Mouse (Mus musculus) heart, embryonic 14.5 days (tissue): ENCODE results near the gene Pard3. TPM values are rescaled to one million over a fixed set of nuclear protein-coding genes. Genes with fewer than 3 reads are reported as not detected.

Source experiments
- ATAC-seq: fragments of 200-750 bp; cut with Nextera tagmentation; 2 replicates; pipeline ENCODE4 v1.8.0; 2017; ENCODE audit warnings: low read depth, moderate TSS enrichment; ENCODE audit not compliant: insufficient number of reproducible peaks, insufficient read depth, low FRiP score
- H3K27ac ChIP-seq, 2 experiments: fragments of 200-500 bp in 1 of 2; fragments of 300-500 bp in 1 of 2; sonication (generic) in 1 of 2; replicated peaks in 1 of 2; 2 replicates each; pipeline ENCODE4 v1.5.1; 2012 to 2014; ENCODE audit warnings: low read depth in 2 of 2, low read length in 2 of 2, control low read depth in 1 of 2, mild to moderate bottlenecking in 1 of 2, mixed read lengths in 1 of 2; ENCODE audit not compliant: control insufficient read depth in 1 of 2, insufficient read depth in 1 of 2
- H3K27me3 ChIP-seq: fragments of 300-500 bp; sonication (generic); 2 replicates; pipeline ENCODE4 v1.6.1; 2014; ENCODE audit warnings: mild to moderate bottlenecking, low read length, control low read depth; ENCODE audit not compliant: control insufficient read depth, insufficient read depth
- H3K36me3 ChIP-seq: fragments of 300-500 bp; sonication (generic); 2 replicates; pipeline ENCODE4 v1.6.1; 2014; ENCODE audit warnings: mild to moderate bottlenecking, control low read depth, low read length, mixed read lengths; ENCODE audit not compliant: control insufficient read depth, insufficient read depth
- H3K4me1 ChIP-seq, 2 experiments: fragments of 200-500 bp in 1 of 2; fragments of 300-500 bp in 1 of 2; sonication (generic) in 1 of 2; 2 replicates each; pipeline ENCODE4 v1.6.1; 2012 to 2014; ENCODE audit warnings: low read length in 2 of 2, control low read depth in 1 of 2, mixed read lengths in 1 of 2; ENCODE audit not compliant: control insufficient read depth in 2 of 2, insufficient read depth in 2 of 2
- H3K4me2 ChIP-seq: fragments of 300-500 bp; sonication (generic); 2 replicates; pipeline ENCODE4 v1.6.1; 2014; ENCODE audit warnings: mild to moderate bottlenecking, low read length
- H3K4me3 ChIP-seq, 2 experiments: fragments of 200-500 bp in 1 of 2; fragments of 300-500 bp in 1 of 2; sonication (generic) in 1 of 2; 2 replicates each; pipeline ENCODE4 v1.5.1; 2012 to 2014; ENCODE audit warnings: low read length in 2 of 2, mild to moderate bottlenecking in 2 of 2, control low read depth in 1 of 2, low read depth in 1 of 2, moderate library complexity in 1 of 2; ENCODE audit not compliant: control insufficient read depth in 1 of 2, insufficient read depth in 1 of 2
- H3K9ac ChIP-seq: fragments of 300-500 bp; sonication (generic); 2 replicates; pipeline ENCODE4 v1.6.1; 2014; ENCODE audit warnings: mild to moderate bottlenecking, low read length
- H3K9me3 ChIP-seq: fragments of 300-500 bp; sonication (generic); 2 replicates; pipeline ENCODE4 v1.6.1; 2016; ENCODE audit warnings: low read length, control low read depth; ENCODE audit not compliant: control insufficient read depth
- WGBS: fragments of 180-500 bp; shearing (Covaris S2); extraction: QIAGEN DNeasy Blood & Tissue Kit; methylation state at CpG from one replicate; pipeline ENCODE4 v1.1.7; 2014; 5-methylcytosine and 5-hydroxymethylcytosine counted together
- polyA plus RNA-seq: library from polyadenylated mRNA; unstranded; fragments of >200 nt; fragmentation: Nextera tagmentation; extraction: Ambion mirVana; gene quantifications from 2 replicates; pipeline ENCODE4 v1.2.1, GENCODE M21; 2014

Pard3 gene
- polyA plus RNA-seq, 1 experiment from 2014 or later = 21.2 TPM

DNA sequence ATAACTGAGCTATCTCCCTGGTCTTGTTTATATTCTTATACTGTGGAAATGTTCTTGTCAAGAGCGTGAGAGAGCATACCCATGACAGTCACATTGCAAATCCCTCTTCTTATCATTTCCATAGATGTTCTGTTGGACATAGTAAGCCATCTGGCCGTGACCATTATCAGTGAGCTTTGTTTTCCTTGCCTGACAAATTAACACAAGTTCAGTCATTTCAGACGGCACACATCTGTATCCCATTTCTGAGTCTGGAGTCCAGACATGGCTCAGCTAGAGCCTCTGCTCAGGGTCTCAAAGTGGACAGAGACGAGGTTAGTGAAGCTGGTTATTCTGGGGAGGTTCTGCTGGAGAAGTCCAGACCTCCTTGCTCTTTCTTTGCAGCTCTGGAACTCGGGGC, 523.0 kb downstream of the Pard3 start:
- 0 out of 4 replicates have a peak overlapping the region, but pooled peaks of 1 of the 2 experiments have one; percentile 14 for H3K27ac ChIP-seq
- 33% methylated on average over 5 of the region's 5 CpGs for WGBS
- H3K4me3 ChIP-seq = no peak overlapping the region
- no peak for ATAC-seq
- peaks cover 11 to 22% of the 10 kb centered on the region in 2 experiments for H3K4me1 ChIP-seq
- no peak overlapping the region for H3K9ac ChIP-seq
- no peak overlapping the region for H3K4me2 ChIP-seq
- no peaks in the 10 kb centered on the region for H3K36me3 ChIP-seq
- H3K27me3 ChIP-seq = no peaks in the 10 kb centered on the region
- H3K9me3 ChIP-seq = no peaks in the 10 kb centered on the region

DNA sequence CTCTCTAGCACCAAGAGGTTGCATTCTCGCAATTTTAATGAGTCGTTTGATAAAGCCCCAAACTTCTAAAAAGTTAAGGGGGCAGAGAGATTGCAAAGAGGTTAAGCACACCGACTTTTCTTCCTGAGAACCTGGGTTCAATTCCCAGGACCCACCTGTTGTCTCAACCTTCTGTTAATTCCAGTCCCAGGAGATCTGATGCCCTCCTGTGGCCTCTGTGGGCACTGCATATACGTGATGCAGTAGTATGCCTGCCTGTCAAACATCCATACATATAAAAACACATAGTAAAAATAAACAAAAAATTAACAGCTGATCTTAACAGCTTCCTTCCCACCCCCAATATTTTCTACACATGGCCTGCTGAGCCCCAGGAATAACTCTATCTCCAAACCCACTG, 524.6 kb downstream of the Pard3 start:
- no peak for ATAC-seq
- WGBS = 75% methylated on average over 4 of the region's 4 CpGs
- Histone ChIP-seq H3K9me3 (no peaks in the 10 kb centered on the region), H3K27me3 (no peaks in the 10 kb centered on the region), H3K9ac (no peak overlapping the region), H3K27ac (no peak overlapping the region), H3K36me3 (no peaks in the 10 kb centered on the region), H3K4me3 (no peak overlapping the region), H3K4me1 (peaks cover 11 to 22% of the 10 kb centered on the region in 2 experiments), H3K4me2 (no peak overlapping the region)

DNA sequence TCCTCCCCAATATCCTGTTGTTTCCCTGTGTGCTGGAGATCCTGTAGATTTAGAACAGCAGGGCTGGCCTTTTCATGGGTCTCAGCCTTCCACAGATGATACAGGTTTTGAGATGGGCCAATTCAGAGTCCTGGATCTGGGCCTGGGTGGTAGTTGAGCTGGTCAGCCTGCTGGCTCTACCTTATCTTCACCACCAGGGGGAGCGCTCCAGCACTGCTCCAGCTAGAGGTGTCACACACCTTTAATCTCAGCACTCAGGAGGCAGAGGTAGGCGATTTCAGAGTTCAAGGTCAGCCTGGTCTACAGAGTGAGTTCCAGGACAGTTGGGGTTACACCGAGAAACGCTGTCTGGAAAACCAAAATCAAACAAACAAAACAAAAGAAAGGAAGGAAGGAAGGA, 525.6 kb downstream of the Pard3 start:
- 41% methylated on average over 4 of the region's 4 CpGs for WGBS
- ATAC-seq = no peak

DNA sequence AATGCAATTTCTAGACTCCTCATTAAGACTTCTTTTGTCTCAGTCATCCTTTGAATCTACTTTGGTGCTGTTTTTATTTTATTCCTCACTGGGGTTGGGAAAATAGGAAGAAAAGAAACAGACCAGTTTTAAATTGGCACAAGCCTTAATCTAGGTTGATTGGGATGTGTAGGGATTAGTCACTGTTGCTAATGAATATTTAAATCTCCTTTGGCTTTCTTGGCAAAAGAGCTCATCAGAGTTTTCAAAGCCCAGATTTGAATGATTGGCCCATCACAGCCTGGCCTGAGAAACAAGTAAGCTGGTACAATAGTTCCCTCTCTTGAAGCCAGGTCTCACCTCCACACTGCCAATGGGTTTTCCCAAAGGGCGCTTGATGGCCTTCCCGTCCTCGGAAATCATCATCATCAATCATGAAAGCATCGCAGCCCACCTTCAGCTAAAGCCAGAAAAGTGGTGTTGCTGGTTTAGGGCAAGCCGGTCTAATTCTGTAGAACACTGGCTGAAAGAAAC, 527.0 kb downstream of the Pard3 start:
- Histone ChIP-seq H3K9me3 (no peaks in the 10 kb centered on the region), H3K9ac (no peak overlapping the region), H3K4me3 (no peak overlapping the region), H3K27ac (no peak overlapping the region), H3K27me3 (no peaks in the 10 kb centered on the region), H3K36me3 (0 out of 2 replicates have a peak, but pooled peaks cover 6% of the 10 kb centered on the region), H3K4me1 (peaks cover 8 to 17% of the 10 kb centered on the region in 2 experiments), H3K4me2 (no peak overlapping the region)
- ATAC-seq = no peak
- 94% methylated on average over 5 of the region's 5 CpGs for WGBS

More for the DNA sequence above, 525.6 kb downstream of the Pard3 start:
- no peaks in the 10 kb centered on the region for H3K27me3 ChIP-seq
- H3K9me3 ChIP-seq = no peaks in the 10 kb centered on the region
- peaks cover 11 to 22% of the 10 kb centered on the region in 2 experiments for H3K4me1 ChIP-seq
- H3K9ac ChIP-seq = no peak overlapping the region
- H3K27ac ChIP-seq = no peak overlapping the region
- H3K4me2 ChIP-seq = no peak overlapping the region
- H3K4me3 ChIP-seq = no peak overlapping the region
- no peaks in the 10 kb centered on the region for H3K36me3 ChIP-seq

DNA sequence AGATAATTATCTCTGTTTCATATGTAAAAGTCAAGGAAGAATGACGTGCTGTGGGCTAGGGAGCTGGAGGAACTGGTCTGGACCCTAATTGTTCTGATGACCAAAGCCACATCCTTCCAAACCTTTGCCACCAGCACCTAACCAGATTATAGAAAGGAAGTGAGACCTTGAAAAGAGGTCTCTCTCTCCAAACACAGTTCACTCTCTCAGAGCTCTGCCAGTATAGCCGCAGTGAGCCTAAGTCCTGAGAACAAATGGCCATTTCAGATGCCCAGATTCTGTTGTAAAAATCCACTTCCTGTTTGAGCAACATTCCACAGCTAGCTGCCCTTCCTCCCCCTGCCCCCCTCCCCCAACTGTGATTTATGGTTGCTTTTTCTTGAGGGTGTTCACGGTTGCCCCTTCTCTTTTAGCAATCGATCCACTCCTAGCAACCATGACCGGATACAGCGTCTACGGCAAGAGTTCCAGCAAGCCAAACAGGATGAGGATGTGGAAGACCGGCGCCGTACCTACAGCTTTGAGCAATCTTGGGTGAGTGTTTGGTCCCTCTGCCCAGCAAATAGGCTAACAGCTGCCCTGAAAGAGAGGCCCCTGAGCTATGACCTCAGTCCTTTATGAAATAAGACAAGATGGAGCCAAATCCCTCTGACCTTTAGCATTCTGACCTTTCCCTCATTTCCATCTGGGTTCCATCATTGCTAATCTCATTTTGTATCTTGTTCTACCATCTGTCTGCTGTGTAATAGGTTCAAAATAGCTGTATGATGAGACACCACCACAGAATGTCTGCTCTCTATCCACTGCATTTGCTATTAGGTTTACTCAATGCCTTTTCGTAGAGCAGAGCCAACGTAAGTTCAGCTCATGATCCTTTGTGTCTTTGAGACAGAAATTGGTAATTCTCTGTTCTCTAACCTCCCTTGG, 529.2 kb downstream of the Pard3 start:
- no peak overlapping the region for H3K9ac ChIP-seq
- H3K4me1 ChIP-seq = no peaks in the 10 kb centered on the region
- H3K4me2 ChIP-seq = no peak overlapping the region
- no peak overlapping the region for H3K27ac ChIP-seq
- H3K9me3 ChIP-seq = no peaks in the 10 kb centered on the region
- 81% methylated on average over 12 of the region's 12 CpGs for WGBS
- H3K4me3 ChIP-seq = no peak overlapping the region
- 0 out of 2 replicates have a peak, but pooled peaks cover 6% of the 10 kb centered on the region for H3K36me3 ChIP-seq
- ATAC-seq = no peak
- no peaks in the 10 kb centered on the region for H3K27me3 ChIP-seq

DNA sequence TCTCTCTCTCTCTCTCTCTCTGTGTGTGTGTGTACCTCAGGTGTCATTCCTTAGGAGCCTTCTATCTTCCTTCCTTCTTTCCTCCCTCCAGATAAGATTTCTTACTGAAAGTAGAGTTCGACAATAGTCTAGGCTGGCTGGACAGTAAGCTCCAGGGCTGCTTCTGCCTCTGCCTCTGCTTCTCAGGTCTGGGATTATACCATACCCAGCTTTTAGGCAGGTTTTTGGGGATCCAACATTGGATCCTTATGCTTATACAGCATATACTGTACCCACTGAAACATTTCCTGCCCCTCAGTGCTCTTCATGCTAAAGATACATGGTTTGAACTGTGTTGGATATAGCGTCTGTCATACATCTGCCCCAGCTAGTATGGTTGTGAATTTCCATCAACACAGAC, 536.9 kb downstream of the Pard3 start:
- no peak for ATAC-seq
- WGBS = 88% methylated on average over 2 of the region's 2 CpGs
- H3K36me3 ChIP-seq = peaks cover 14% of the 10 kb centered on the region

DNA sequence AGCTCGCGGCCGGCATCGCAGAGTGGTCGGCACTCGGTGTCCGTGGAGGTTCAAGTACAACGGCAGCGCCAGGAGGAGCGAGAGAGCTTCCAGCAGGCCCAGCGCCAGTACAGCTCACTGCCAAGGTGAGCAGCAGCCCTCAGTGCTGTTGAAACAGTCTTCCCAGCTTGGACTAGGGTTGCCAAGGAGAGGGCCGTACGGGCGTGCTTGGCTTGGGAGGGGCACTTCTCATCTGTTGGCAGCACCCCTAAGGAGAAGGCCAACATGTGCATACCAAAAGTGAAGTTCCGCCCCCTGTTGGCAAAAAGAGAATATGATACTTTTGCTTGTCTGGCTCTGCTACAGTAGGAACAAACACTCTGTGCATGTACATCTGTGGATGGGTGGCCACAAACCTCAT, 539.4 kb downstream of the Pard3 start:
- Histone ChIP-seq H3K36me3 (peaks cover 14% of the 10 kb centered on the region), H3K27me3 (no peaks in the 10 kb centered on the region), H3K27ac (no peak overlapping the region), H3K4me2 (no peak overlapping the region), H3K4me1 (peaks cover 0 to 6% of the 10 kb centered on the region in 2 experiments; a peak in 1 of 4 replicates), H3K9me3 (no peaks in the 10 kb centered on the region), H3K9ac (no peak overlapping the region), H3K4me3 (no peak overlapping the region)
- 92% methylated on average over 15 of the region's 15 CpGs for WGBS
- ATAC-seq = no peak

More for the DNA sequence above, 536.9 kb downstream of the Pard3 start:
- Histone ChIP-seq H3K4me1 (peaks cover 0 to 6% of the 10 kb centered on the region in 2 experiments; a peak in 1 of 4 replicates), H3K9me3 (no peaks in the 10 kb centered on the region), H3K27me3 (no peaks in the 10 kb centered on the region), H3K4me3 (no peak overlapping the region), H3K27ac (no peak overlapping the region), H3K4me2 (no peak overlapping the region), H3K9ac (no peak overlapping the region)
